Mouse (Mus musculus) MEL-GATA-1-ER (cell line): Measurements from ENCODE around the gene Gzmm.
A peak's percentile ranks its signal among the peaks of the same experiment; 100 is the strongest.

ENCODE experiments used
- DNase-seq: peaks from one replicate; pipeline ENCODE4 v3.0.0-alpha.2; 2012; ENCODE audit warnings: low read depth; ENCODE audit errors: extremely low read depth

The Gzmm gene

GRCm38 (mm10) chr10:79723692-79724091, 34.9 kb downstream of the Gzmm start:
- DNase-seq, result no peak

GRCm38 (mm10) chr10:79726090-79726489, 37.3 kb downstream of the Gzmm start:
- DNase-seq, result peak; percentile 37

- DNase-seq, result no peak
These were observed 39.8 kb downstream of the Gzmm start for GRCm38 (mm10) chr10:79728323-79729249.

- no peak for DNase-seq
These were observed 40.6 kb downstream of the Gzmm start for GRCm38 (mm10) chr10:79729357-79729965.

DNA sequence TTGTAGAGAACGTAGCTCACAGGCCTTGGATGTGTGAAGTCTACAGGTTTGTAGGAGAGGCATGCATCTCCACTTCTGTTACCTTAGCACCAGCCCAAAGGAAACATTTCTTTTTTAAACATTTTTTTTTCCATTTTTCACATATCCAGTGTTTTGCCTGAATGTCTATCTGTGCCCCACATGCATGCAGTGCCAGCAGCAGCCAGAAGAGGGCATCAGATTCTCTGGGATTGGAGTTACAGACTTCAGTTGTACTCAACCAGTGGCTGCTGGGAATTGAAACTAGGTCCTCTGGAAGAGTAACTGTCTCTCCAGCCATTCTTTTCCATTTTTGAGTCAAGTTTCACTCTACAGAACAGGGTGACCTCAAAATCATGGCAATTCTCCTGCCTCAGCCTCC, 43.7 kb downstream of the Gzmm start:
- DNase-seq, result no peak

DNA sequence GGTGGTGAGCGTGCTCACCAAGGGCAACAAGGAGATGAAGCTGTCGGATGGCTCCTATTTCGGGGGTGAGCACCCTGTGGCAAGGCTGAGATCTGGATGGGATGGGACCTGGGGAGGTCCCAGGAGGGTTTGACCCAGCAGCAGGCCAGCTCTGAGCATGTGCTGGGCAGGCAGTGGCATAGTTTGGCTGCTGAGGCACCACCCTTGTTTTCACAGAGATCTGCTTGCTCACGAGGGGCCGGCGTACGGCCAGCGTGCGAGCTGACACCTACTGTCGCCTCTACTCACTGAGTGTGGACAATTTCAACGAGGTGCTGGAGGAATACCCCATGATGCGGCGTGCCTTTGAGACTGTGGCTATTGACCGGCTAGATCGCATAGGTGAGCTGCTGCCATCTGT, 45.0 kb downstream of the Gzmm start:
- no peak for DNase-seq

DNA sequence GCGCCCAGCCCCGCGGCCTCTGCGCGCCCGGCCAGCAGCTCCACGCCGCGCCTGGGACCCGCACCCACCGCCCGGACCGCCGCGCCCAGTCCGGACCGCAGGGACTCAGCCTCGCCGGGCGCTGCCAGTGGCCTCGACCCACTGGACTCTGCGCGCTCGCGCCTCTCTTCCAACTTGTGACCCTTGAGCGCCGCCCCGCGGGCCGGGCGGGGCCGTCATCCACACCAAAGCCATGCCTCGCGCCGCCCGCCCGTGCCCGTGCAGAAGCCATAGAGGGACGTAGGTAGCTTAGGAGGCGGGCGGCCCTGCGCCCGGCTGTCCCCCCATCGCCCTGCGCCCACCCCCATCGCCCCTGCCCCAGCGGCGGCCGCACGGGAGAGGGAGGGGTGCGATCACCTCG, 46.5 kb downstream of the Gzmm start:
- DNase-seq, result no peak

- DNase-seq, result no peak
These were observed 47.9 kb downstream of the Gzmm start for GRCm38 (mm10) chr10:79736706-79737105.

GRCm38 (mm10) chr10:79738259-79738658, 49.4 kb downstream of the Gzmm start:
- no peak for DNase-seq

DNA sequence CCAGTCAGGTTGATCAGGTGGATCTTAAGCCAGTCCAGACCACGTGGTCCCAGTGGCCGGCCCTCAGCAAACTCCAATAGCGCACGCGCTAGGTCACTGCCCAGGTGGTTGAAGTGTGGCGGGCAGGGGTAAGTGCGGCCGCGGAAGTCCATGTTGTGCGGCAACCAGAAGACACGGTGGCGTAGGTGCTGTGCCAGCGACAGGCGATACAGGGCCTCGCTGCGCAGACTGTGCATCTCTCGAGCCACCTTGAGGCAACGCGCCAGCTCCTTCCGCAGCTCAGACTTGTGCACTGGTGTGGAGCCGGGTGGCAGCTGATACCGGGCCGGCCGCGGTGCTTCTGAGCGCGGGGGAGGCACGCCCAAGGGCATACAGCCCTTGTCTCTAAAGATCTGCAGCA, 50.4 kb downstream of the Gzmm start:
- no peak for DNase-seq

GRCm38 (mm10) chr10:79740863-79741262, 52.0 kb downstream of the Gzmm start:
- DNase-seq, result no peak

- DNase-seq, result no peak
These were observed 54.3 kb downstream of the Gzmm start for GRCm38 (mm10) chr10:79743161-79743560.

GRCm38 (mm10) chr10:79743650-79744365, 55.0 kb downstream of the Gzmm start:
- DNase-seq, result no peak
